Mouse (Mus musculus): Measurements from ENCODE around the gene Atp11c. TPM values are rescaled to one million over a fixed set of nuclear protein-coding genes. Genes with fewer than 3 reads are reported as not detected.
A peak's percentile ranks its signal among the peaks of the same experiment; 100 is the strongest.

The Atp11c gene
- polyA plus RNA-seq, 1 experiment from 2014 or later, result 9.9 TPM

- no peaks in the 10 kb centered on the region for H3K36me3 ChIP-seq (ENCODE audit: control insufficient read depth, insufficient read depth, low read length)
- no peak overlapping the region for H3K4me3 ChIP-seq (ENCODE audit: low read depth, low read length)
- H3K4me2 ChIP-seq (ENCODE audit: low read depth, low read length), result no peak overlapping the region
- no peak overlapping the region for H3K27ac ChIP-seq (replicated peaks; ENCODE audit: low read depth, low read length)
- no peaks in the 10 kb centered on the region for H3K9me3 ChIP-seq (ENCODE audit: control insufficient read depth, low read length)
- DNase-seq (ENCODE audit: low spot score) (no peak), ATAC-seq (ENCODE audit: low read depth) (no peak)
- no peak overlapping the region for H3K9ac ChIP-seq (ENCODE audit: low read depth, low read length)
- no peaks in the 10 kb centered on the region for H3K27me3 ChIP-seq (replicated peaks; ENCODE audit: control insufficient read depth, insufficient read depth, low read length)
- H3K4me1 ChIP-seq (ENCODE audit: control insufficient read depth, insufficient read depth, low read length), result no peaks in the 10 kb centered on the region
These were observed 247.1 kb downstream of the Atp11c start for GRCm38 (mm10) chrX:60345447-60345846.

GRCm38 (mm10) chrX:60344991-60345390, 247.5 kb downstream of the Atp11c start:
- Histone ChIP-seq H3K4me3 (ENCODE audit: low read depth, low read length) (no peak overlapping the region), H3K9me3 (ENCODE audit: control insufficient read depth, low read length) (no peaks in the 10 kb centered on the region), H3K4me1 (ENCODE audit: control insufficient read depth, insufficient read depth, low read length) (no peaks in the 10 kb centered on the region), H3K27ac (replicated peaks; ENCODE audit: low read depth, low read length) (no peak overlapping the region), H3K27me3 (replicated peaks; ENCODE audit: control insufficient read depth, insufficient read depth, low read length) (no peaks in the 10 kb centered on the region), H3K4me2 (ENCODE audit: low read depth, low read length) (no peak overlapping the region), H3K9ac (ENCODE audit: low read depth, low read length) (no peak overlapping the region), H3K36me3 (ENCODE audit: control insufficient read depth, insufficient read depth, low read length) (no peaks in the 10 kb centered on the region)
- no peak for ATAC-seq (ENCODE audit: low read depth)
- 61% methylated on average over 4 of the region's 4 CpGs for WGBS
- DNase-seq (ENCODE audit: low spot score), result peak; percentile 9

- Histone ChIP-seq H3K9ac (ENCODE audit: low read depth, low read length) (no peak overlapping the region), H3K4me1 (ENCODE audit: control insufficient read depth, insufficient read depth, low read length) (no peaks in the 10 kb centered on the region), H3K9me3 (ENCODE audit: control insufficient read depth, low read length) (no peaks in the 10 kb centered on the region), H3K36me3 (ENCODE audit: control insufficient read depth, insufficient read depth, low read length) (no peaks in the 10 kb centered on the region), H3K4me2 (ENCODE audit: low read depth, low read length) (no peak overlapping the region), H3K4me3 (ENCODE audit: low read depth, low read length) (no peak overlapping the region), H3K27ac (replicated peaks; ENCODE audit: low read depth, low read length) (no peak overlapping the region), H3K27me3 (replicated peaks; ENCODE audit: control insufficient read depth, insufficient read depth, low read length) (no peaks in the 10 kb centered on the region)
- DNase-seq (ENCODE audit: low spot score), result no peak
- WGBS, result 89% methylated on average over 3 of the region's 3 CpGs
- no peak for ATAC-seq (ENCODE audit: low read depth)
These were observed 262.8 kb downstream of the Atp11c start for GRCm38 (mm10) chrX:60329735-60330134.

- no peaks in the 10 kb centered on the region for H3K36me3 ChIP-seq (ENCODE audit: control insufficient read depth, insufficient read depth, low read length)
- H3K4me1 ChIP-seq (ENCODE audit: control insufficient read depth, insufficient read depth, low read length), result no peaks in the 10 kb centered on the region
- DNase-seq (ENCODE audit: low spot score) (no peak), ATAC-seq (ENCODE audit: low read depth) (no peak)
- 91% methylated on average over 4 of the region's 4 CpGs for WGBS
- H3K9ac ChIP-seq (ENCODE audit: low read depth, low read length), result no peak overlapping the region
- no peak overlapping the region for H3K4me3 ChIP-seq (ENCODE audit: low read depth, low read length)
- no peaks in the 10 kb centered on the region for H3K27me3 ChIP-seq (replicated peaks; ENCODE audit: control insufficient read depth, insufficient read depth, low read length)
- no peak overlapping the region for H3K4me2 ChIP-seq (ENCODE audit: low read depth, low read length)
- H3K27ac ChIP-seq (replicated peaks; ENCODE audit: low read depth, low read length), result no peak overlapping the region
- H3K9me3 ChIP-seq (ENCODE audit: control insufficient read depth, low read length), result no peaks in the 10 kb centered on the region
These were observed 271.2 kb downstream of the Atp11c start for GRCm38 (mm10) chrX:60321321-60321720.

GRCm38 (mm10) chrX:60317661-60318060, 274.8 kb downstream of the Atp11c start:
- Histone ChIP-seq H3K4me2 (ENCODE audit: low read depth, low read length) (no peak overlapping the region), H3K9me3 (ENCODE audit: control insufficient read depth, low read length) (no peaks in the 10 kb centered on the region)
- WGBS, result 84% methylated on average over 3 of the region's 3 CpGs

GRCm38 (mm10) chrX:60292335-60292734, 300.2 kb downstream of the Atp11c start:
- Histone ChIP-seq H3K27ac (replicated peaks; ENCODE audit: low read depth, low read length) (no peak overlapping the region), H3K4me1 (ENCODE audit: control insufficient read depth, insufficient read depth, low read length) (no peaks in the 10 kb centered on the region), H3K36me3 (ENCODE audit: control insufficient read depth, insufficient read depth, low read length) (no peaks in the 10 kb centered on the region), H3K9me3 (ENCODE audit: control insufficient read depth, low read length) (no peaks in the 10 kb centered on the region), H3K4me2 (ENCODE audit: low read depth, low read length) (no peak overlapping the region), H3K4me3 (ENCODE audit: low read depth, low read length) (no peak overlapping the region), H3K27me3 (replicated peaks; ENCODE audit: control insufficient read depth, insufficient read depth, low read length) (no peaks in the 10 kb centered on the region), H3K9ac (ENCODE audit: low read depth, low read length) (no peak overlapping the region)
- WGBS, result 74% methylated on average over 2 of the region's 2 CpGs
- DNase-seq (ENCODE audit: low spot score) (no peak), ATAC-seq (ENCODE audit: low read depth) (no peak)

More at GRCm38 (mm10) chrX:60317661-60318060, 274.8 kb downstream of the Atp11c start:
- H3K27me3 ChIP-seq (replicated peaks; ENCODE audit: control insufficient read depth, insufficient read depth, low read length), result no peaks in the 10 kb centered on the region
- H3K4me1 ChIP-seq (ENCODE audit: control insufficient read depth, insufficient read depth, low read length), result no peaks in the 10 kb centered on the region
- no peaks in the 10 kb centered on the region for H3K36me3 ChIP-seq (ENCODE audit: control insufficient read depth, insufficient read depth, low read length)
- DNase-seq (ENCODE audit: low spot score) (no peak), ATAC-seq (ENCODE audit: low read depth) (no peak)
- H3K9ac ChIP-seq (ENCODE audit: low read depth, low read length), result no peak overlapping the region
- no peak overlapping the region for H3K4me3 ChIP-seq (ENCODE audit: low read depth, low read length)
- H3K27ac ChIP-seq (replicated peaks; ENCODE audit: low read depth, low read length), result no peak overlapping the region

GRCm38 (mm10) chrX:60255346-60255745, 337.2 kb downstream of the Atp11c start:
- ATAC-seq (ENCODE audit: low read depth), result no peak
- Histone ChIP-seq H3K4me3 (ENCODE audit: low read depth, low read length) (no peak overlapping the region), H3K9me3 (ENCODE audit: control insufficient read depth, low read length) (no peaks in the 10 kb centered on the region), H3K4me1 (ENCODE audit: control insufficient read depth, insufficient read depth, low read length) (no peaks in the 10 kb centered on the region), H3K9ac (ENCODE audit: low read depth, low read length) (no peak overlapping the region), H3K4me2 (ENCODE audit: low read depth, low read length) (no peak overlapping the region), H3K36me3 (ENCODE audit: control insufficient read depth, insufficient read depth, low read length) (no peaks in the 10 kb centered on the region), H3K27me3 (replicated peaks; ENCODE audit: control insufficient read depth, insufficient read depth, low read length) (no peaks in the 10 kb centered on the region), H3K27ac (replicated peaks; ENCODE audit: low read depth, low read length) (no peak overlapping the region)
- DNase-seq (ENCODE audit: low spot score), result no peak

GRCm38 (mm10) chrX:60187726-60188125, 404.8 kb downstream of the Atp11c start:
- H3K4me1 ChIP-seq (ENCODE audit: control insufficient read depth, insufficient read depth, low read length), result no peaks in the 10 kb centered on the region
- 52% methylated on average over 1 of the region's 1 CpGs for WGBS
- no peak for ATAC-seq (ENCODE audit: low read depth)

GRCm38 (mm10) chrX:60182611-60183010, 409.9 kb downstream of the Atp11c start:
- Histone ChIP-seq H3K9ac (ENCODE audit: low read depth, low read length) (no peak overlapping the region), H3K4me1 (ENCODE audit: control insufficient read depth, insufficient read depth, low read length) (no peaks in the 10 kb centered on the region), H3K9me3 (ENCODE audit: control insufficient read depth, low read length) (no peaks in the 10 kb centered on the region), H3K4me2 (ENCODE audit: low read depth, low read length) (no peak overlapping the region), H3K36me3 (ENCODE audit: control insufficient read depth, insufficient read depth, low read length) (no peaks in the 10 kb centered on the region), H3K27me3 (replicated peaks; ENCODE audit: control insufficient read depth, insufficient read depth, low read length) (peaks cover 14% of the 10 kb centered on the region), H3K27ac (replicated peaks; ENCODE audit: low read depth, low read length) (no peak overlapping the region), H3K4me3 (ENCODE audit: low read depth, low read length) (no peak overlapping the region)
- DNase-seq (ENCODE audit: low spot score) (no peak), ATAC-seq (ENCODE audit: low read depth) (no peak)
- WGBS, result 64% methylated on average over 3 of the region's 3 CpGs

More at GRCm38 (mm10) chrX:60187726-60188125, 404.8 kb downstream of the Atp11c start:
- Histone ChIP-seq H3K36me3 (ENCODE audit: control insufficient read depth, insufficient read depth, low read length) (no peaks in the 10 kb centered on the region), H3K27ac (replicated peaks; ENCODE audit: low read depth, low read length) (no peak overlapping the region), H3K27me3 (replicated peaks; ENCODE audit: control insufficient read depth, insufficient read depth, low read length) (no peaks in the 10 kb centered on the region), H3K9me3 (ENCODE audit: control insufficient read depth, low read length) (no peaks in the 10 kb centered on the region), H3K9ac (ENCODE audit: low read depth, low read length) (no peak overlapping the region), H3K4me2 (ENCODE audit: low read depth, low read length) (no peak overlapping the region), H3K4me3 (ENCODE audit: low read depth, low read length) (no peak overlapping the region)
- no peak for DNase-seq (ENCODE audit: low spot score)

All from embryonic facial prominence, embryonic 14.5 days (tissue).